Mouse (Mus musculus) CH12F3 (cell line): ENCODE measurements around the gene Nanos1.

Source experiments
- in situ Hi-C: fragments of 300-500 bp; cut with MboI; formaldehyde crosslinking; loops from 2 replicates; pipeline ENCODE4 v1.14.3; 2020; ENCODE audit warnings: low sequenced_read_pairs

Nanos1 gene

DNA sequence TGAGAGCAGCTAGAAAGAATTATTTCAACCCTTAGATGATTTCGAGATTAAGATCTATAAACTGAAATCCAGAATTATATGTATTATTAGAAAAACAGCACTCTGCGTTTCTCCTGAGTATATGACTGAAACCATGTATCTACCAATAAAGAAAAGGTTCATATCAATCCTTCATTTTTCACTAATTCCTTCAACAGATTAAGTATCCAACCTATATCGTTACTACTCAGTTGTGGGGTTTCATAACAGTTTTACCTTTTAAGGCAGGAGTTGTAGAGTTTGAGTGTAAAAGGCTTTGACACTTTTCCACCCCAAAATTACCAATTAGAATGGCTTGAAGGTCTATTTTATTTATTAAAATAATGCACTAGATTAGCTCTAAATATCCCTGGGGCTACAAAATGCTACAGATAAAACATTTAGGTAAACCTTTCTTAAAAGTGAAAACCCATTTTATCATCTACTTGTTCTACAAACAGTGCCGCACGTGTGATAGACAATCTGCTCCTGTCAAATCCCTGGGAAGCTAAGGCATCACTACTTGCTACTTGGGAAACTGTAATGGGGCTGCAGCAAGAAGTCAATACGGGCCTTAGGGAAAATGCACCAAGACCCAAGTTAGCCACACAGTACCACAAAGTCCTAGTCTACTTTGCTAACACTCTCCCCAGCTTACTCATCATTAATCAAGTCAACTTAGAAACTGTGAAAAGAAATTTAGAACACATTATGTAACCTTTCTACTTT is 32.6 kb downstream of the Nanos1 start:
- in situ Hi-C loops = no loop called here

- in situ Hi-C loops = no loop called here
Measured at GRCm38 (mm10) chr19:60789452-60789851, 33.7 kb downstream of the Nanos1 start.

- in situ Hi-C loops = no loop called here
Measured at GRCm38 (mm10) chr19:60789919-60790506, 34.2 kb downstream of the Nanos1 start.

DNA sequence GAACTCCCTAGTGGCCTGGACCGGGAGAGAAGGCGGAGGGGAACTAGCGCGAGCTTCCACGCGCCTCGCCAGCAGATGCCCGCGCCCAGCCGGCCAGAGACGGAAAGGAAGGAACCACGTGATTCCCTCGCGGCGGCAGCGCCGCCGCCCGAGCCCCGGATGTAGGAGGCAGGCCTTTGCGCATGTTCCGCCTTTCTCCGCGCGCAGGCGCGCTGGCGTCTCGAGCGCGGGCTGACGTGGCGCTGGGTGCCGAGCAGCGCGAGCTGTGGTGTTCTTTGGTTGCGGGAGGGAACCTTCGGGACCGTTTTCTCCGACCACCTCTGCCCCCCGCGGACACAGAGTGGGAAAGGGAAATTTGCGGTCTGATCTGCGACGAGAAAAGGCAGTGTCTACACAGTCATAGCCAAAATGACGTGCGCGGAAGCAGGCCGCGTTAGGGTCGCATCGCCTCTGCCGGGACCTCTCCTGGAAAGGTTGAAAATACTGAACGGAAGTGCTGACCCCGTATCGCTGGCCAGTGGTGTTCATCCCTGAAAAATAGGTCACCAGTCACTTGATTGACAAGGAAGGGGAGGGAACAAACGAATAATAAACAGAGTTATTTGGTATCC is 34.9 kb downstream of the Nanos1 start, which contains the start of gene Eif3a:
Gene Eif3a, minus strand, starts transcription at position 108 of the 611 bp plus-strand sequence.
- in situ Hi-C loops = no loop called here

- in situ Hi-C loops = no loop called here
Measured at GRCm38 (mm10) chr19:60791164-60791563, 35.4 kb downstream of the Nanos1 start.

DNA sequence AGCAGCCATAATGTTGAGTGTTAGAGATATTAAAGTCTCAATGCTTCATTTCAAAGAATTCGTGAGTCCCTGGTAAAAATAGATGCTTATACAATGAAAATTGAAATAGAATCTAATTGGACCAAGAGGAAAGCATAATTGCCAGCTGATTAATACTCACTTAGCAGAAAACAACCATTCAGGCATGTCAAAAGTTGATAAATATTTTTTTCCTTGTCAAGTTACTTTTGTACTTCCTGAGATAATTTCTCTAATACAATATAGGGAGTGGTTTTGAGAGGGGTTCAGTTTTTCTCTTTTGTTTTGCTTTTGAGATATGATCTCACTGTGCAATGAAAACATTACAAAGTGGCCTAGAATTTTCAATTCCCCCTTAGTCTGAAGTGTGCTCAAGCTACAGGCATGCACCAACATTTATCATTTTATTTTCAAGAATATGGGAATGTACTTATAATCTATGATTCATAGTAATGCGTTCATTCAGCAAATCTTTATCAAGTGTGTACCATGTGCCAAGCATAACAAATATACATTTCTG is 37.5 kb downstream of the Nanos1 start:
- in situ Hi-C loops = no loop called here

- in situ Hi-C loops = no loop called here
Measured at GRCm38 (mm10) chr19:60795244-60795643, 39.5 kb downstream of the Nanos1 start.

- in situ Hi-C loops = no loop called here
Measured at GRCm38 (mm10) chr19:60797415-60797814, 41.6 kb downstream of the Nanos1 start.

- in situ Hi-C loops = no loop called here
Measured at GRCm38 (mm10) chr19:60799867-60800569, 44.2 kb downstream of the Nanos1 start.

DNA sequence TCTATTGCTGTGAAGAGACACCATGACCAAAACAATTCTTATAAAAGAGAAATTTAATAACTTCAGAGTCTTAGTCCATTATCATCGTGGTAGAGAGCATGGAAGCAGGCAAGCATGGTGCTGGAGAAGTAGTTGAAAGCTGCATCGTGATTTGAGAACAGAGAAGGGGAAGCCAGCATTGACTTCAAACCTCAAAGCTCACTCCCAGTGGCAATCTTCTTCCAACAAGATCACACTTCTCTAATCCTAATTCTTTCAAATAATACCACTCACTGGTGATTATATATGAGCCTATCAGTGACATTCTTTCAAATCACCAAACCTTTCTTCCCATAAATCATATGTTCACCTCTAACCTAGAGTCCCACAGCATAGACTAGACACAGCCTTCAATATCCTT is 49.1 kb downstream of the Nanos1 start:
- in situ Hi-C loops = no loop called here
